Mouse (Mus musculus) bone marrow, adult 2 months (tissue): ENCODE results near the gene Tbc1d10c.

Source experiments
- CTCF ChIP-seq: fragments of 200-500 bp; IDR thresholded peaks from 2 replicates; pipeline ENCODE4 v1.5.1; 2011; ENCODE audit warnings: low read length, control low read depth; ENCODE audit not compliant: control insufficient read depth, insufficient read depth
- POLR2A ChIP-seq: fragments of 200-500 bp; IDR thresholded peaks from 2 replicates; pipeline ENCODE4 v1.6.1; 2011; ENCODE audit warnings: low read depth, mild to moderate bottlenecking, control low read depth, low read length, borderline replicate concordance; ENCODE audit not compliant: control insufficient read depth

- no peak for TF ChIP-seq POLR2A
- no peak for TF ChIP-seq CTCF
Observed at GRCm38 (mm10) chr19:4214071-4214770, 23.1 kb upstream of the Tbc1d10c start, which contains the start of the genes Clcf1 and AC109138.7.
